Mouse (Mus musculus) layer of hippocampus, postnatal 10 days (tissue): ENCODE measurements around the gene Atp2a2. TPM values are rescaled to one million over a fixed set of nuclear protein-coding genes. Genes with fewer than 3 reads are reported as not detected.

Source experiments
- DNase-seq, 2 experiments: peaks; one replicate each; pipeline ENCODE4 v3.0.0; 2021; ENCODE audit warnings: low spot score in 2 of 2
- total RNA-seq, 2 experiments: library from RNA; stranded (reverse); gene quantifications; 2 replicates each; pipeline ENCODE4 v1.2.3; 2021

The Atp2a2 gene
- total RNA-seq, 2 experiments from 2014 or later: 511 to 561 TPM

GRCm38 (mm10) chr5:122414351-122414750 is 87.7 kb downstream of the Atp2a2 start:
- DNase-seq: no peak

GRCm38 (mm10) chr5:122412826-122413225 is 89.2 kb downstream of the Atp2a2 start:
- DNase-seq: no peak

GRCm38 (mm10) chr5:122411892-122412291 is 90.1 kb downstream of the Atp2a2 start:
- no peak for DNase-seq

GRCm38 (mm10) chr5:122409692-122410645 is 92.1 kb downstream of the Atp2a2 start:
- no peak for DNase-seq

GRCm38 (mm10) chr5:122405537-122405936 is 96.5 kb downstream of the Atp2a2 start:
- DNase-seq: no peak

Other genes with a start within 250 kb of the Atp2a2 start
- 10 to 100 TPM; 15.0 to 17.3 TPM for gene Tctn1, start 237.8 kb downstream of the Atp2a2 start, total RNA-seq
- 10 to 100 TPM; 26.1 to 27.3 TPM for gene Pptc7, start 217.9 kb downstream of the Atp2a2 start, total RNA-seq
- gene Rad9b, start 148.0 kb downstream of the Atp2a2 start, total RNA-seq: 1 to 10 TPM; 5.1 to 5.4 TPM
- gene Vps29, start 147.9 kb downstream of the Atp2a2 start, total RNA-seq: 100 to 1,000 TPM; 213 to 228 TPM
- 10 to 100 TPM; 26.7 to 29.1 TPM for gene Gpn3, start 130.3 kb downstream of the Atp2a2 start, total RNA-seq
- 10 to 100 TPM; 77.7 to 81.3 TPM for gene Fam216a, start 129.9 kb downstream of the Atp2a2 start, total RNA-seq
- 100 to 1,000 TPM; 287 to 319 TPM for gene Arpc3, start 110.3 kb downstream of the Atp2a2 start, total RNA-seq
- gene Anapc7, start 80.5 kb downstream of the Atp2a2 start, total RNA-seq: 10 to 100 TPM; 35.1 to 37.9 TPM
- 10 to 100 TPM; 28.7 to 29.9 TPM for gene Ift81, start 112.3 kb upstream of the Atp2a2 start, total RNA-seq
- gene P2rx7, start 141.7 kb upstream of the Atp2a2 start, total RNA-seq: 1 to 10 TPM; 8.6 to 8.9 TPM
- 10 to 100 TPM in 1 of 2 experiments, 1 to 10 TPM in 1; 8.8 to 10.5 TPM for gene P2rx4, start 205.3 kb upstream of the Atp2a2 start, total RNA-seq